Mouse (Mus musculus) gastrocnemius, postnatal 4 days (tissue): ENCODE results near the gene Pde4d. TPM values are rescaled to one million over a fixed set of nuclear protein-coding genes. Genes with fewer than 3 reads are reported as not detected.

Experiments used
- DNase-seq, 2 experiments: peaks; one replicate each; pipeline ENCODE4 v3.0.0; 2021 to 2022; ENCODE audit warnings: low spot score in 2 of 2, mixed read lengths in 2 of 2
- total RNA-seq, 2 experiments: library from RNA; stranded (reverse); gene quantifications; 2 replicates each; pipeline ENCODE4 v1.2.3; 2021

Pde4d gene
- total RNA-seq, 2 experiments from 2014 or later: 67.3 to 73.3 TPM

DNA sequence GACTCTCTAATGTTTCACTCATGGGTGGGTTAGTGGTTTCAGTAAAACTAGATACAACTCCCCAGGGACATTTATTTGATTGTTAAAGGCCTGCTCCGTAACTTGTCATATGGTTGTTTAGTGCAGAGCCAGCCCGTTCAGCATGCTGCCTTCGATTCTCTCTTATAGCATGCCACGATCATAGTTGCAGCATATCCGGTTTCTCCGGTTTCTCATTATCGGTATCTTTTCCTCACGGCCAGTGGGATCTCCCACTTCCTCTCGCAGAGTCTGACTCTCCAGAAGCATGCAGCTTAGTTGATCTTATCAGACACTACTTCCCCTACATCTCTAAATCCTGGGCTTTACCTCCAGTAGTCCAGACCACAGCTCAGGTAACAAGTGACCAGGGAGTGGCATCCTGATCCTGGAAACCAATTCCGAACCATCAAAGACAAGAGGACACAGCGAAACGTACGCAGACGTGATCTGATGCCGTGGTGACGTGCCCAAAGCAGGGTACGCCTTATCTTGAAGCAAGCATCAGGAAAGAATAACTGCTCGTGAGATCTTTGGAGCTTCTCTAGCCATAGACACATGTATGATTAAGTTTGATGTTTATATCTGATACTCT is 782.2 kb downstream of the Pde4d start:
- no peak for DNase-seq

DNA sequence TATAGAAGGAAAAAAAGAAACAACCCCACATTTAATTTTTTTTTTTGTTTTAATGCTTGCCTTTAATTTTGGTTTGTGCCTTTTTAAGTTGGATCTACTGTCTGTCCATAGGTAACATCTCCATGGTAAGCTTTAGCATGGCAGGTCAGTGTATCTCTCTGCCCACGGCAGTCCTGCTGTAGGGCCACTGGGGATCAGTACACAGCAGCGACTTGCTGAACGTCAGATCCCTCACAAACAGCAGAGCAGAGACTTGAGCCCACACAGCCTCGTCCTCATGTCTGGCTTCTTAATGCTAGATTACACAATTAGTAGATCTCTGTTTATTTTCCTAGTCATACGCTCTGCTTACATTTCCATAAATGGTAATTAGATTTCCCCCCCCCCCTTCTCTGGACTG is 782.8 kb downstream of the Pde4d start:
- no peak for DNase-seq

DNA sequence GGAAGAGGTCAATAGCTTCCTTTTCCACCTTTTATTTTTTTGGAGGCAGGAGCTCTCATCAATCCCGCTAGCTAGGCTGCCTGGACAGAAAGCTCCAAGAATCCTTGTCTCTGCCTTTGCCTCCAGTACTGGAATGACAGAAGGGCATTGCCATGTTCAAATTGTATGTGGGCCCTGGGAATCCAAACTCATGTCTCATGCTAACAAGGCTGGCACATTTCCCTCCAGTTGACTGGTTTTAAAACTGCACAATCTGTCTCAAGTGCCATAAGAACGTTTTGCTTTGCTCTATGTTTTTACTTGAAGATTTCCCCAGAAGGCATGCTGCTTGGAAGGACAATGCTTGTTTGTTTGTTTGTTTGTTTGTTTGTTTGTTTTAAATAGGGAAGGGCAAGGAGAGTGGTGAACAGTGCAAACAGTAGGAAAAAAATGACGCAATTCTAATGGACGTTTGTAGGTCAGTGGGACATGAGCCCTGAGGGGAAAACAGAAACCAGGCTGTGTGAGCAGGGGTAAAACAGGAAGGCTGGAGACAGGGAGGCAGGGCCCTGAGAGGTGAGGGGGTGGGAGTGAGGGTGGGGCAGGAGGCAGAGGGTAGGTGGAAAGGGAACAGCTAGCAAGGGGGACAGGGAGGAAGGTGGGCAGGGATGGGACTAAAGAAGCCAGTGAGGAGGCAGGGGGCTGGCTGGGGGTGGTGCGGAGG is 784.3 kb downstream of the Pde4d start:
- DNase-seq: no peak

DNA sequence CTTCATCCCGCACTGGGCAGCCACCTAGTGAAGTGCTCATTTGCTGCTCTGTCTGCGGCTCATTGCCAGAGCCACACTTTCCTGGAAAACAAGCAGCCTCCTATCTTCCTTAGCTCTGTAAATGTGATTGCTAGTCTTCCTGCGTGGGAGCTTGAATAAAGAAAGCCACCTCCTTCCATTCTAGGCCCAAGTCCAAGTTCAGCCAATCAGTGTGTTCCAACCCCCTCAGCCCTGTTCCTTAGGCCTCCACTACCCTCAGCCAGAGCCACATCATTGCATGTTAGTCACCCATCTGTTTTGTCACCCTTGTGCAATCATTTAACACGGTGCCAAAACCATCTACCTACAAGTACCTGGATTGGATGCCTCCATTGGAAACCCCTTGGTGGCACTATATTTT is 786.3 kb downstream of the Pde4d start:
- DNase-seq: no peak

DNA sequence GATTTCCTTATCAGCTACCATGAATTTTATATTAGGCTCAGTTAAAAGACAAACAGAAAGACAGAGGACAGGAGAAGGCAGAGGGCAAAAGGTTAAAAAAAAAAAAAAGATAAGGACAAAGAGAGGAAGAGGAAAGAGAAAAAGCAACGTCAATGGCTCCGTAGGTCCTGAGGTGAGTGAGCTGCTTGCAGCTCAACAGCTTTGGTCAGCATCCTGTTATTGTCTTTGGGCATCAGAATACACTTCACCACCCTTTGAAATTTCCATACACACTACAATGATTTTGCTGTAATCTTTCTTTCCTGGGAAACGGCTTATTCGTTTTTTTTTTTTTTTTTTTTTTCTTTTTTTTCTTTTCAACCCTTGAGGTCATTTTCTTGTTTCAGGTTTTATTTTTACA is 788.9 kb downstream of the Pde4d start:
- DNase-seq: no peak

DNA sequence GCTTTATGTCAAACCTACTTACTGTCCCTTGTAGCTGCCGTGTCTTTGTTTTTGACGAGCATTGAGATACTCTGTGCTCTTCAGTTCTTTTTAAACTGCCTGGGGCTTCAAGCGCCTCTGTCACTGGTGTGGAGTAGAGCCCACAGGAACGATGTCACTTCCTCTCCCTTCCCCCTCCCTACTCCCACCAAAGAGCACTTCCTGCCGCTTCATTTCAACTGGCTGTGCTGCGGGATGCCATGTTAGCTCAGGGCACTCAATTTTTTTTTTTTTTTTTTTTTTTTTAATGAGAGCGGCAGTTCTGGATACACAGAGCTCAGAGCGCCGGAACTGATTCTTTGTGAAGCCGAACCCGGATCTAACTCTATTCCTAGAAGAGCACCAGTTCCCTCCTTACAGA is 789.5 kb downstream of the Pde4d start:
- no peak for DNase-seq

DNA sequence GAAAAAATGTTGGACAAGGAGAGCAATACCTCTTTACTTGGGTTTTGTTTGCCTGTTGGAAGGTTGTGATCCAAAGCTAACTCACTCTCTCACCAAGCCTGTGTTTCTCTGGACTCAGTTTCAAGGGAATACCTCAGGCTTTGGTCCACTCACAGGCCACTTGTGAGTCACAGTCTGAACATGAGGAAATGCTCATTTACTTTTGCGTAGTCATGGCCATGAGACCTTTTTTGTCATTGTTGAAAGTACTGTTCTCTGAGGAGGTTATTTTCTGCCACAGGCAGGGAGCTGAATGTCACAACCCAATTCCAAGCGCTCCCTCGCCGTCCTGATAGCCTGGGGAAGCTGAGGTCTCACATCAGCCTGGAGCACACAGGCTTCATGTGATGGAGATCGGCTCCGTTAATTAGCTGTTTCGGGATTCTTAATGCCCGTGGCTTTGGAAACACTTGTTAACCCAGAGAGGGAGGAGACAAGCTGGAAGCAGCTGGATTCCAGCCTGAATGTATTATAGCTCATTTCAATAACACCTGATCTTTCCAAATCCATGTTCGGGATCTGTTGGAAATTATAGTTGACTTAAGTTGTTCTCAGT is 792.8 kb downstream of the Pde4d start:
- no peak for DNase-seq

DNA sequence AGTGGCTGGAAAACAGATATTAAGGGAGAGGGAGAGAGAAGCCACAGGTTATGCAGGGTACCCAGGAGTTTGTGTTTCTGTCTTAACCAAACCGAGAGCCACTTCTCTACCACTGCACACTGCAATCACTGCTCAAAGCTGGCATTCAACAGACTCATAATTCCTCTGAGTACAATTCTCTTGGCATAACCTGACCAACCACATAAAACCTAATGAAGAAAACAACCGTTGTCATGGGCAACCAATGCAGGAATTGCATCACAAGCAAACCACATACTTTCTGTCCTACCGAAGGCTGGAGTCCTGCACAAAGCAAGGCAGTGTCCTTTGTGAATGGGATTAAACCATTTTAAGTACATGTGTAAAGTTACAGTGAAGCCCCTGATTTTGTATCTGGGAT is 793.4 kb downstream of the Pde4d start:
- no peak for DNase-seq

DNA sequence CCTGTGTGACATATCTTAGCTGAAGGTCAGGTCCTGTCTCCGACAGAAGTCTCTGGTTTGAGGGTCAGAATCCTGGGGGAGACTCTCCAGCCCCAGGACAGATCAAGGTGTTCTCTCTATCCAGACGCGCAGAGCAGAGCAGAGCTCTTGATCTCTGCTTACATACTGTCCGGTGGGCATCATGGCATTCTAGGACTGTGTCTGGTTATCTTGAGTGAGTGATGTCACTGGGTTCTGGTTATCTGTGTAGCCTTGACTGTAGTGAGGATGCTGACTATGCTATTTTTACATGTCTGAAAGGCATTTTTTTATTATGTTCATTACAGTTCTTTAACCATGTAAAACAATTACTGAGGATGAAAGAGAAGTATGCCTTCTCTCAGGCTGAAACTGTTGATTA is 797.3 kb downstream of the Pde4d start:
- no peak for DNase-seq

DNA sequence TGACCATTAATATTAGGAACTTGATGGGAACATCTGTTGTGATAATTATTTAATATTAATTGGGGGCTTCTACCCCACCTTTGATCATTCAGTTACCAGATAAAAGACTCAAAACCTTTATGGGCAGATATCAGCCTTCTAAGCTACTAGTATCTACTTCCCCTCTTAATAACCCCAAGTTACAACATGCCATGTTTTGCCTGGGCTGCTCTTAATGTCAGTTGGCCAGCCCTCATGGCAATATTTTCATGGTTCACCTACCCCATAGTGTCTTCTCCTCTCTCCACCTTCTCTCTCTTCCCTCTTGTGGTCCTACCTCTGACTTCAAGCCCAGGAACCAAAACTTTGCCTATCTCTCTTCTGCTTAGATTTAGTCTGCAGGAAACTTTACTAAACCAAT is 799.6 kb downstream of the Pde4d start:
- no peak for DNase-seq

DNA sequence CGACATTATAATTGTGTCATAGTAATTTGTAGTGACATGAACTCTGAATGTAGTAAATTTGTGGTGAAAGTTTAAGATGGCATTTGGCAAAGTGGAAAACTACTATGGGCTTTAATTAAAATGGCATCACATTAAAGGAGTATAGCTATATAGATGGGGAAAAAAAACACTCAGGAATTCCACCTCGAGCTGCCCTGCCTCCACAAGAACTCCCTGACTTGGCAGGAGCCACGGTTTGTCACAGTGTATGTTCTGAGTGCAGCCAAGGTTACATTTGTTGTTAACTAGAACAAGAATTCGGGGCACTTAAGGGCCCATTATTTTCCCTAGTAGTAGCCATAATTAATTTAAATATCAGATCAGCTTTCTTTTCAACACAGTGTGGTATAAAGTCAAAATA is 805.9 kb downstream of the Pde4d start:
- no peak for DNase-seq

DNA sequence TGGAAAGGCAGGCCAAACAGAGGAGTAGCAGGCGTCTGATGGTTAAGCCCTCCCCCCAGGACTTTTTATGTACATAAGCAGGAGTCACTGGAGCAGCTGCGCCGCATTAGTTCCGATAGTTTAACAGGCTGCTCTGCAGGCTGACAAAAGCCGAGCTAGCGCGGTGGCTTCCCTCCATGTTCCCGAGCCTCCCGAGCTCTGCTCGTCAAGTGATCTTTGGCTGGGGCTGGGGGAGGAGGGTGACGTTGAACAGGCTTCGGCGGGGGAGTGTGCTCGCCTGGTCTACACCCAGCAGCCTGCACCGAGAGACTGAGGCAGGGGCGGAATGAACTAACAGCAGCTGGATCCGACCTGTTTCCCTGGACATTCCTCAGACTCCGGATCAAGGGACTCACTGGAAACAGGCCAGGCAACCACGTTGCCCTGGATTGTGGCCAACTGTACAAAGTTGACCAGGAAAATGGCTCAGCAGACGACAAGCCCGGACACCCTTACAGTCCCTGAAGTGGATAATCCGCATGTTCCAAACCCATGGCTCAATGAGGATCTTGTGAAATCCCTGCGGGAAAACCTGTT is 810.6 kb downstream of the Pde4d start:
- peak; percentile 48 to 67 for DNase-seq

DNA sequence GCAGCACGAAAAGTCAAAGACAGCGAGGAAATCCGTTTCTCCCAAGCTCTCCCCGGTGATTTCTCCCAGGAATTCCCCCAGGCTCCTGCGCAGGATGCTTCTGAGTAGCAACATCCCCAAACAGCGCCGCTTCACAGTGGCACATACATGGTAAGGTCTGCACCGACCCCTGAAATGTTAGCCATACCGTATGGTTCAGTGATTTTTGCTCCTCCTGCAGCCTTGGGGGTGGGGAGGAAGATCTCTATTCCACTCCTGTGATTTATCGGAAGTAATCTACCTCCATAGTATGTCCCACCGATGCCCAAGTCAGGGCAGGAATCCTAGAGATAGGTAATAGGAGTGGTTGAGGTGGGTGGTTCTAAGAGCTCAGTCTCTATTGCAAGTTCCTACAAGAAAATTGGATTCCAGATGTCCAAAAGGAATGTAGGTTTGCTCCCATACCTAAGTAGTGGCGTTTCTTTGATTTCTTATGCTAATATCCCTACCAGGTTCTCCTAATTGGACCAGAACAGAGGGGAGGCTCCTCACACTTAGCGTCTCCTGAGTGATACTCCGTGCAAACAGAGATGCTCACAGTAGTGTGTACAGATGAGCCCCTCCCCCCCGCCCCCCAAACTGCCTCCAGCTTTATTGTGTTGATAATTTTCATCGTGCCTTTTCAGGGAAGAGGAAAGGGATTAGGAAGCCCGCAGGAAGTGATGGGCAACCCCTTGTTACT is 811.2 kb downstream of the Pde4d start:
- DNase-seq: no peak

DNA sequence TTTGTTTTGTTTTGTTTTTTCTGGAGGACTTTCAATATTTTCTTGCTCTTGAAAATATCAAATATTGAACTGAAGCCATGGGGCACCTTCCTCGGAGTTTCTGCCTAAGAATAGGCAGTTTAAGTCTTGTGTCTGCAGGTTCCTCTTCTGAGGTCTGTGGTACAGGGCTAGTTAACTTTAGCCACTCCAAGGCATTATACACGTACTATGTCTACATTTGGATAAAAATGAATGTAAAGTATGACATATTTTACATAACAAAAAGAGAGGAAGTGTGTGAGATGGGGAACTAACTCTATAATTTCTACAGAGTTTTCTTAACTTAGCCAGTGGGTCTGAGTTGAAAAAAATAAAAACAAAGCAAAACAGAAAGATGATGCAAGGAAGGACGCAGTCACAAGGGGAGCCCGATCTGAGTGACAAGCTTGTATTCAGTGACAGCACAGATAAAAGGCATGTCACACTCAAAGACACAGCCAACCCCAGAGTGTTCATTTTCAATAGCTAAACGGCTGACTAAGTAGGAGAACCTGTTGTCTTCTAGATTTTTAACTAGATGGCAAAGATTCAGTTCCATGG is 812.0 kb downstream of the Pde4d start:
- no peak for DNase-seq

DNA sequence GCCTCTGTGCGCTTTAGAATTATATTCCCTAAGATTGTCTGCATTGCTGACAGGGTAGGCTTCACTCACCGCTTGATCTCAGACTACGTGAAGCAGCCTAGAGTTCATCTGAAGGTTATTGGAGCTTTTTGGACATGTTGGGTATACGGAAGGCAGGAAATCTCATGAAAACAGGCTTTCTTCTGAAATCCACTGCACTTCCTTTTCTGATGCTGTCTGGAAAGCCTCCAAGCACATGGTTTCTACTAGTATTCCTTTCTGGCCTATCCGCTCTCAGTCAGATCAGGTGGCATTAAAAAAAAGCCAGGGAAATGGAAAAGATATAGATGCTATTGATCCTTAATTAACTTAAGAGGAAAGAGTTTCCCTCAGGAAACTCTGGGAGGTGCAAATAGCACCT is 812.8 kb downstream of the Pde4d start:
- no peak for DNase-seq

DNA sequence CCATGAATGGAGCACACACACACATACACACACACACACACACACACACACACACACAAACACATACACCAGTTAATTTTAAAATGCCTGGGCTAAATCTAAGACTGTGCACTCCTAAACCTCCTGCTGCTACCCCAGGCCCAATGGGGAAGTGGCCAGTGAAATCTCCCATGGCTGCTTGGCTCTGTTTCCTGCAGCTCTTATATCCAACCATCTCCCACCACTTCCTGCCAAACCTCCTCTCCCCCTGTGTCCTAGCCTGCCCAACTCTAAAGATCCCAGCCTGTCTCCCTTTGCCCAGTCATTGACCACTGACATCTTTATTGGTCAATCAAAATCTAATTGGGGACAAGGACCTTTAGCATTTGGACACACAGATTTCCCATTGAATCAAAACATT is 814.1 kb downstream of the Pde4d start:
- DNase-seq: no peak

DNA sequence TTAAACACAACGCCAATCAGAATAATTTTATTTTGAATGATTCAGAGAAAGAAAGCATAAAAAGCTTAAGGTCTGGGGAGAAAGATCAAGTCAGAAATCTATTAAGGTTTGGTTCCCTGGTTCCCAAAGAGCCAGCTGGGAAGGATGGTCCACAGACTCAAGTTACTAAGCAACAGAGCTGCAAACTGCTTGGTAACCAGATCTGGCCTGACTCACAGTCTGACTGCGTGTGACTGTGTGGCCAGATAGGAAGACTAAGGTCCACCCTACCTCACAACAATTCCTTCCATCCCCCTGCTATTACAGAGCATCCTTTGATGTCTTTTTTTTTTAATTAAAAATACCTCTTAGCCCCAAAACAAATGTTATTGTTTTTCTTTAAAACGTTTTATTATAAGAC is 818.5 kb downstream of the Pde4d start:
- no peak for DNase-seq

DNA sequence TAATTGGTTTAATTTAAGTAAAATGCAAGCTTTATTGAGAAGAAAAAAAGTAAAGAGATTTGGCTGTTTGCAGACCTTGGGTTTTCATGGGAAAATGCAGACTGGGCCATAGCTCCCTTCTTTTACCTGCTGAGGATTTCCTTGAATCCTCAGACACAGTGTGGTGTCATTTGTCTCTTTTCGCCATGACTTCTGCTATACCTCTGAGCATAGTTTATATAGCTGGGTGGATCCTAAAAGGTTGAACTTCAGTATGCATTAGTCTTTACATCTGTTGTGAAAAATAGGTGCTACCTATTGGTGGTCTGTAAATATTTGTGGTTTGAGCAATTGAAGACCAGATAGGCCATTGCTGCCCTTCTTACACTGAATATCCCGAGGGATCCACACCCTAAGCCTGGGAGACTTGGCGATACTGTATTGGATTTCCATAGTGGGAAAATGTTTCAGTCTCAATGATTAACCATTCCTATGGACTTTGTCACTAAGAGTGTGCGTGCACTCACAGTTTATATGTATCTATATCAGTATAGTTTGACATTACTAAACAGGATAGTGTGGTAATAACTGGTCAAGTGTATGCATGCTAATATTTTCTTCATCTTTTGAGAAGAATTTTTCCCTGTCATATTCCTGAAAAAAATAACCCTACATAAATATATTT is 819.0 kb downstream of the Pde4d start:
- DNase-seq: no peak

DNA sequence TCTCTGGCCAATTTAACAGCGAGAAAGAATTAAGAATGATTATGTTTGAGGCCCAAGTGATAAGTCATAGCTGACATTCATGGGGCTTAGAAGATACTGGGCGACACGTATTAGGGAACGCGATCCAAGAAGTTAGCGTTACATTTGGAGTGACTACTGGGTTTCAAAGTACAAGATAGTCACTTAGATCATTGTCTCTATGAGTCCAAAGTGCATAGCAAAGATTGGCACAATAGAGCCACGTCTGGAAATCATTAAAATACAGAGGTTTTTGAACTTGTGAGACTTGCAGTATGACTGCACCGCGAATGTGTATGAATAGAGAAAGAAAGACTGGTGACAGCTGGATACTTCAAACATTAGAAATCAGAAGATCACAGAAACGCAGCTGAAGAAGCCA is 825.1 kb downstream of the Pde4d start:
- no peak for DNase-seq

DNA sequence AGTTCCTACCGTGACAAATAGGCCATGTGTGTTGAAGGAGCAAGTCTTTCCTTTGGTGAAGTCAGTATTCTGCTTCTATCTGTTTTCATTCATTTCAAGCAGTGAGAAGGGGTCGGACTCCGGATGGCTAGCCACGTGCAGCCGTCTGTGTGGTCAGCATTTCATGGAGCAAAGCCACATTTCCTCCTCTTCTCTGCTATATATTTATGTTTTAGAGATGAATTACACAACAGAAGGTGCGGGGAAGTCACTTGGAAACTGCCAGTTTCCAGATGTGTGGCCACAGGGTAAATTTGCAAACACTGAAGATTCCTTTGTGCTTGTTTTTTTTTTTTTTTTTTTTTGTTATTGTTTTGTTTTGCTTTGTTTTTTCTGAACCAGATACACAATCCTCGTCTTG is 828.0 kb downstream of the Pde4d start:
- no peak for DNase-seq

DNA sequence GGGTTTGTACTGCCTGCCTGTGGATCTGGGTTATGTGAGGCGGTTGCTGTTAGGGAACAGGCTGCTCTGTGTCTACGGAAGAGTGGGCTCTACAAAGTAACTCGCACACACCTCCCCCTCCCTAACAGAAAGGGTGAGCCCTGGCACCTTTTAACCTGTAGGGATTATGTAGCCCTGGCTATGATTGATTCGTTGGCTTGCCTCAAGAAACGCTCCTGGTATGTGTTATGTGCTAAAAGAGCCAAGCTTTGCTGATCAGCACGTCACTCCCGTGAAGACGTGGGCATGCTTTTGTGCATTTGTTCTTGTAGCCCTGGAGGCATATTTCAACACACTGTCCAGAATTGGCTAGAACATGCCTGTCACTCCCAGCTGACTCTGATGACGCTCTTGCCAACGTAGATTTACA is 828.8 kb downstream of the Pde4d start:
- DNase-seq: no peak
